Mouse (Mus musculus): Measurements from ENCODE around the gene Hist4h4.

GRCm38 (mm10) chr6:136827516-136827880, 23.3 kb upstream of the Hist4h4 start, which contains the start of gene BC049715:
- no peak for TF ChIP-seq POLR2A (IDR thresholded peaks at IDR 0.05; ENCODE audit: insufficient read depth, low read length)
- no peak for TF ChIP-seq CTCF (IDR thresholded peaks at IDR 0.05; ENCODE audit: low read depth, low read length)

All from ES-Bruce4 (cell line).